Mouse (Mus musculus): ENCODE results near the gene Psme2.

GRCm38 (mm10) chr14:55615876-55616275 lies 25.0 kb upstream of the Psme2 start:
- no peak for TF ChIP-seq POLR2A (IDR thresholded peaks at IDR 0.05; ENCODE audit: borderline replicate concordance, extremely low read depth, low read depth, low read length)
- no peak for TF ChIP-seq CTCF (IDR thresholded peaks at IDR 0.05; ENCODE audit: insufficient read depth, low read length)
